Mouse (Mus musculus) kidney, adult 8-10 months (tissue): ENCODE data around the gene Rap1gap.

Experiments used
- DNase-seq, 2 experiments: peaks; one replicate each; pipeline ENCODE4 v3.0.0; 2022

Gene Rap1gap

DNA sequence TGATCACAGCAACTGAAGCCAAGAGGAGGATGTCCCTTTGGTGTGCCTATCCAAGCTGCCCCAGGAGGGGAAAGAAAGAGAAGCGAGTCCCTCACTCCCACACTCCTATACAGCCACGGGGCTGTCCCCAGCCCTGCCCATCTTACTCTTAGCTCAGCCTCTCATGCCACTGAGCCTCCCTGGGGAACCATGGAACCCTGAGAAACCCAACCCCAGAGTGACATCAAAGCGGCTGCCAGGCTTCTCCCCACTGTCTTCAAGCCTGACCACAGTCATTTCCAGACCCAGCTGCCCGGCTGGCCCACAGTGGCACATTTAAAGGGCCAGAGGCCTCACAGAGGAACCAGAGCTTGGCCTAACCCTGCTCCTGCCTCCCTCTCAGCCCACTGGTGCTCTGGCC lies 84.2 kb downstream of the Rap1gap start:
- no peak for DNase-seq

DNA sequence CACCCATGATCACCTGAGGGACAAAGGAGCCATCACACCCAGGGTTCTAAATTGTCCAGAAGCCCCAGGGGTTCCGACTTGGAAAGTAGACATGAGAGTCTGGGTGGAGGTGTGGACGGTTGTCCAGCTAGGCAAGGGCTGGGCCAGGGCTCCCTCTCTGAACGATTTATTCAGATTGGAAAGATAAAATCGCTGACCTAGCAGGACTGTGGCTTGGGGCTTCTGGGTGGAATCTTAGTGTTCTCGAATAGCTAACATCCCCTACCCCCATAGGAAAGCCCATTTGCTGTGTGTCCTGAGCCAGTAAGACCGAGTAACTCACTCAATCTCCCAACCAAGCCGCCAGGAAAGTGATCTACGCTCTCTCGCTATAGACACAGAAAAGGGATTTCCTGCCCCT lies 85.2 kb downstream of the Rap1gap start:
- DNase-seq: no peak

DNA sequence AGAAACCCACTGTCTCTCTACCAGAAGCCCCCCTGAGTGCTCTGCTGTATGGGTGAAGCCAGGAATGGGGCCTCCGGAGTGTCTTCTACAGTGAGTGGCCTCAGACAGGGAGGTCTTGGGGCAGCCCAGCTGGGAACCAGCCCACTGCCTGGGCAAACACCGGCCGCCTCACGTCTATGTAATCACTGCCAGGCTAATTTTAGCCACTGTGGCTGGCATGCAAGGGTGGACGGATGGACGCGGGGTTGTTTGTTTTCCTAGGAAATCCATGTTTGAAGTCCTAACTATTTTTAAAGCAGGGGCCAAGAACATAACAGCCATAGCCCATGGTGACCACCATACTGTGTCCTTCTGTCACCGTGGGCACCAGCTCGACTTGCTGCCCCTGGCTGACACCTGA lies 85.6 kb downstream of the Rap1gap start:
- no peak for DNase-seq

DNA sequence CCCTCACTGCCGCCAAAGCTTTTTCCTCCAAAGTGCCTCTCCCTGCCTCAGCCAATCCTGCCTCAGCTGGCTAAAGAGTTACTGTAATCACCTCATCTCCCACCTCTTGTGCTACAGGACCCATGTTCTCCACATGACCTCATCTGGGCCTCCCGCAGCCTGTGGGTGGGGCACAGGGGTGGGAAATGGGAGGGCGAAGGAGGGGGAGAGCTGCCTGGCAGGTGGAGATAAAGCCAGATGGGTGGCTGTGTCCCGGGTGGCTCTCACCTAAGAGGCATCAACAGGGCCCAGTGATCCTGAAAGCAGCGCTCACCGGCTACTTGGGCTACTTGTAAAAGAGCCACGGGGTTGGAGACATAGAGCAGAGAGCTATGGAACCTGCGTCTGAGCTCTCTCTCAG lies 86.8 kb downstream of the Rap1gap start:
- no peak for DNase-seq

DNA sequence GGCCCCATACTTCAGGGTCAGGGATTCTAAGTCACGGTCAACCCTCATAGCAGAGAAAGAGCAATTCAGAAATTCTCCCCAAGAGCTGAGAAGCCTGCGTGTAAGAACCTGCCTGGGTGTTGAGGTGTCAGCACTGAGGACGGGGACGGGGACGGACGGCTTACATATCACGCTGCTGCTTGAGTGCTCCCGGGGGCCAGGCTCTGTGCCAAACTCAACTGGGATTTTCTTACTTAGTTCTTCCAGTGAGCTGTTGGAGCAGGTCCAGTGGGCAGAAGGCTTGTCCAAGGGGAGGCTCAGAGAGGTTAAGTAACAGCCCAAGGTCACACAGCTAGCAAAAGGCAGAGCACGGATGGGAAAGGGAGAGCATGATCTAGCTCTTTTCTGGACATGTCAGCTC lies 87.2 kb downstream of the Rap1gap start:
- DNase-seq: peak; percentile 72 to 79

DNA sequence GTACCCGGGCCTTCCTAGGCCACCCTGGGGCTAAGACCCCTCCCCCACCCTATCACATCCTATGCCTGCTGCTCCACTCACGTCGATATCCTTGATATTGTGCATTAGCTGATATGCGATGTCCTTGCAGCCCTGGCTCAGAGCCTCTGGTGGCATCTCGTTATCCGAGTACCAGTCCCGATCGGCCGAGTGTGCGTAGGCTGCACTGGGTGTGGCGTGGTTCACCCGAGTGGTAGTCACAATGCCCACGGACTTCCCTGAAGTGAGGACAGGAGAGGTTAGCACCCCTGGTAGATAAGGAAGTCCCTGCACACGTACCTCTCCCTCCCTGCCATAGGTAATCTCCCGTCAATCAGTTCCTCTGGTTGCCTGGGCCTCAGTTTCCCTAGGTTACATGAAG lies 87.9 kb downstream of the Rap1gap start:
- no peak for DNase-seq

DNA sequence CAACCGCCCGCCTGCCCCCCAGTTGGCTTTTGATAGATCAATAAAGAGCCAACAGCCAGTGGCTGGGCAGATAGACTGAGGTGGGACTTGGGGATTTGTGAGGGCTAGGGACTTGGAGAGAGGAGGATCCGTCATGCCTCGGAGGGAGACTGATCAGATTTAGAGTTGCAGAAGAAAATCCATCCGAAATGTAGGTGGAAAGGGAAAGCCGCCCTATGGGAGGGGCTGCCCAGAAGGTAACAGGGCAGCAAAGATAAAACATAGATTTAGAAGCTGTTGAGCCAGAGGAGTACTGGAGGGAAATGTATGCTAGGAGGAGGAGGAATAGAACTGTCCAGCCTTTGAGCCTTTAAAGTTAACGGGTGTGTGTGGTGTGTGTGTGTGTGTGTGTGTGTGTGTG lies 88.7 kb downstream of the Rap1gap start:
- DNase-seq: no peak

DNA sequence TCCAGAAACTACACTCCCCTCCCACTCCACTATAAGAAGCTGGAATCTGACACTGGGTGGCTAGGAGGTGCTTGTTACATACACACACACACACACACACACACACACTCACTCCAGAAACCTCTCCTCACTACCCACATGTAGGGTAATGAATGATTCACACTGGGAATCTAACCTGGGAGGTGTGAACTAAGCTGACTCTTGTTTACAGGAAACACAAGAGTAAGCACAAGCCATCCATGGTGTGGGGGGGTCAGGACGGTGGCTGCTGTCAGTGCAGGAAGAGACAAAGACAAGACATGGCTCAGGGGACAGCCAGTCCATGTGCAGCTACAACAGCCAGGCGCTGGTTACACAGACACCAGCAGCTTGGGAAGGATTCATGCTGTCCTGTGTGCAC lies 89.9 kb downstream of the Rap1gap start:
- peak in 1 of 2 experiments; percentile 61 for DNase-seq

DNA sequence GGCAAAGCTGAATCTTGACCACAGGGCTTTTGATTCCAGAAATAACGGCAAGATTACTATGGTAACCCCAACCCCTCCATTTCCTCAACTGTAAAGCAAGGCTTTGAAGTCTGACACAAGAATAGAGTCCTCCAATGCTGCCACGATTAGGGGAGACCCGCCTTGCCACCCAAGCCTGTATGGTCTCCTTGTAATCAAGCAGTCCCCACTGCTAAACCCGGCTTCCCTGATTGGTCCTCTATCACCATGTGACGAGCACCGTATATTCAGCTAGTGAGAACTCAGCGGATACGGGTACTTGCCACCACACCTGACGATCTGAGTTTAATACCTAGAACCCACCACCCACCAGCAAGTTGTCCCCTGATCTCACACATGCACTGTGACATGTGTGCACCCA lies 98.4 kb downstream of the Rap1gap start:
- no peak for DNase-seq

DNA sequence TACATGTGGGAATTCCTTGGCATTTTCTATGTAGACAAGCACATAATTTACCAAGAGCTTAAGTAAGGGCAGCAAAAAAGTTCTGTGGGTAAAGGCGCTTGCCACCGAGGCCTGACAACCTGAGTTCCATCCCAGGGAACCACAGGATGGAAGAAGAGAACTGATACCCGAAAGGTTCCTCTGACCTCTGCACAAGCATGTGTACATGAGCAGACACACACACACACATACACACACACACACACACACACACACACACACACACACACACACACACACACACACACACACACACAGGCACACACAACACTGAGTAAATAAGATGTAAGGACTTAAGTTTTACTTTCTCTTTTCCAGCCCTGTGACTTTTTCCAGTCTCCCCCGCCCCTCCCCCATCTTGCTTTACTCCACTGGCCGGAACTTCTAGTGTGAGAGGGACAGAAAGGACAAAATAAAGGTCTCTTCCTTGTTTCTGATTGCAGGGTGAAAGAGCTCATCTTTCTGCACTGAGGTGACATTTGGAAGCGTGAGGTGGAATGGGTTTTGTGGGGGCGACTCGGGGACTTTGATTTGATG lies 99.5 kb downstream of the Rap1gap start:
- no peak for DNase-seq

DNA sequence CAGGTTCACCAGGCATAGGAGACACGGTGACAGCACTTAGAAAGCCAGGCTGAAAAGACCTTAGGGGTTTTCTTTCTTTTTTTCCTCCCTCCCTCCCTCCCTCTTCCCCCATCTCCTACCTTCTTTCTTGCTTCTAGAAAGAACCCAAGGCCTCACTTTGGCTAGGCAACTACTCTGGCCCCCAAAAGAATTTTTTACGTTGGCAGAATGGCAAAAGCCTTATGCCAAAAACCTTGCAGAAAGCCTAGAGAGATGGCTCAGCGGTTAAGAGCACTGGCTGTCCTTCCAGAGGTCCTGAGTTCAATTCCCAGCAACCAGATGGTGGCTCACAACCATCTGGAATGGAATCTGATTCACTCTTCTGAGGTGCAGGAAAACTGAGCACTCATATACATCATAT lies 100.1 kb downstream of the Rap1gap start:
- no peak for DNase-seq

DNA sequence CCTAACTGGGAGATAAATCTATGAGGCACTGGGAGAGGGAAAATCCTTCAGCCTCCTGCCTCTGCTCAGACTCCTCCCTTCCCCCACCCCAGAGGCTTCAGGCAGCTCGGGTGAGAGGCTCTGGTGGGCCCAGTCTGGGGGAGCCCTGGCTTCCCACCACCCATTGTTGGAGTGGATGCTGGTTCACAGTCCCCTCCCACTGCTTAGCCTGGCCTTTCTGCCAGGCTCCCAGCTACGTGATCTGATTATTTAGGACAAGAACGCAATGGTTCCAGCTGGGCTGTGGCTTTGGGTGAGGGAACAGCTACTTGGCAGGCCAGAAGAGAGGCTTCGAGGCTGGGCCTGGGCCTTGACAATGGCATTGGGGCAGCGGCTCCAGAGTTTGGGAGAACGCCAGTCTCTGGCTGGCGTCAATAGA lies 101.0 kb downstream of the Rap1gap start:
- DNase-seq: no peak

DNA sequence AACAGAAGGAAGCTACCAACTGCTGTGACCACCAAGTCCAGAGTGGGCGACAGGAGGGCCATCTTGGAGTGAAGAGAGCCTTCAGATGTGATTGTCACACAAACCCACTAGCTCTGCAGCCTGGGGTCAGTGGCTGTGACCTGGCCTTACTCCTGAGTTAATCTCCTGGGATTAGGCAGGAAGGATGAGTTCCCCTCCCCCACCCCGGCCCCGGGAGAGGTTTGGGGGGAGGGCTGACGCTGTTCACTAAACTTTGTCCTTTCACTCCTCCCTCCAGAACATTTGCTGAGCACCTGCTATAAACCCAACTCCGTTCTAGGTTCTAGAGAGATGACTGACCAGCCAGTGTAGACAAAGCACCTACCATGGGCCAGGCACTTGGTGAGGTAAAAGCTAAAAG lies 101.8 kb downstream of the Rap1gap start:
- peak; percentile 66 for DNase-seq

DNA sequence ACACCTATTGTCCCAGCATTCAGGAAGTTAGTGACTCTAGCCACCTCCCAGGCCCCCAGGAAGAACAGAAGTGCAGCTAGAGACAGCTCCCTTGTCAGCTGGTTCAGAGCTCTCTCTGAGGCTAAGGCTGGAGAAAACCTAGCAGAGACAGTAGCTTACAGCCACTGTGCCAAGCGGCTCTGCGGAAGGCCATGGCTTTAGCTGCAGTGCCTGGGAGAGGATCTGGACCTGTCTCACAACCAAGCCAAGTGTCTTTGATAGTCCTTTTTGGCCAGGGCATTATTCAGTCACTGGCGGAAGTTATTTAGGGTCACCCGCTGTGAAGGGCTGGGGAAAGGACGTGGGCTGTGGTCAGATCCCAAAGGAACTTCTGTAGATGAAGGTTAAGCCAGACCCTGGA lies 103.9 kb downstream of the Rap1gap start:
- no peak for DNase-seq

DNA sequence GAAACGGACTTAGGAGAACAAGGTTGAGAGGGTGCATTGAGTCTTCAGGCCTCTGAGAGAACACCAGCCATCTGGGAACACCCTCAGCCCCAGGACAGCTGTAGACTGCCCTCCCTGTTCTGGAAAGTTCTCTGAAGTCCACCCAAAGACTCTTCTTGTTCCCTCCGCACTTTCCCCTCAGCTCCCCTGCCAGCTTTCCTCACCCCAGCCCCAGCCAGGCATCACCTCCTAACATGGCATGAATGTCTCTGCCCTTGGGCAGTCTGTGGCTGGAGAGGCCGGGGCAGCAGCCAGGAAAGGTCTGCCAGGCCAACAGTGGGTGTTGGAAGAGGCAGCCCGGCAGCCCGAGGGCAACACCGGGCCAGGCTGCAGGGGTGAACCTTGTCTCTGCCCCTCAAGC lies 104.3 kb downstream of the Rap1gap start:
- no peak for DNase-seq

DNA sequence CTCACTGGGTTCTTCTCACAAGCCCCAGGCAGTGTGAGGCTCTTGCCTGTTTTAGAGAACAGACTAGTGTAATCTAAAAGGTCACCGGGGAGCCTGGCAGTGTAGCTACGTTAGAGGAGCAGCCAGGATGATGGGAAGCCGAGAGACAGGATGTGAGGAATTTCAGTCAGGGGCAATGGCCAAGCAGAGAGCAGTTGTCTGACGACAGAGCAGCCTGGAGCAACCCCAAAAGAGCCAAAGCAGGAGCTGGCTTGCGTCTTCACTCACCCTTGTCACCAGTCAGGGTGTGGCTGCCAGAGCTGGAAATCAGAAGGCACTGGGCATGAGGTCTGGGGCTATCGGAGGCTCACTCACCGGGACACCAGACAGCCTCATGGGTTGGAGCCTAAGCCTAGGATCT lies 105.1 kb downstream of the Rap1gap start:
- DNase-seq: no peak

DNA sequence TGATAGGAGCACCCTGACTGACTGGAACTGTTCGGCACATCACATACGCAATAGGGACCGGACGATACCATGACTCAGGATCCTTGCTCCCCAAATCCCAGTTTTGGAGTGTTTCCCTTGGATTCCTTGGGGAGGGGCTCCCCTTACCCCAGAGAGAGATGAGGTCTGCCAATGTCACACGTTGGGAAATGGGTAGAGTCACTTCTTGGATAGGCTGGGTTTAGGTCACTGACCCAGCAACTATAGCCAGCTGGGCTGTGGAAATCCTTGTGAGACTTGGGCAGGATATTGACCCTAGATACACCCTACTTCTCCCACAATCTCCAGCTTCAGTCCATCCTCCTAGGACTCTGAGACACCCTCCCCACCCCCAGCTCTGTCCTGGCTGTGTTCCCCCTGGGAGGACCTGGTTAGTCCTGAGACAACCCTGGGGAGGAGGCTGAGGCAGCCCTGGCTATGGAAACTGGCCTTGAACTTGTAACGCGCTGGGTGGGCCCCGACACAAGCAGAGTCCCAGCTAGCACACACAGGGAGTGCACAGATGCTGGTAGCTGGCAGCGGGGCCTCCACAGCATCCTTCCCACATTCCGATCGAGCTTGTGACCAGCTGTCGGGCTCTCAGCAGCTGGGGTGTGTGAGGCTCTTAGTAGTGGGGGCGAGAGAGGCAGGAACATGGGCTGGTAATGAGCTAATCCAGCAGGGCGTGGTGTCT lies 106.5 kb downstream of the Rap1gap start:
- DNase-seq: no peak

DNA sequence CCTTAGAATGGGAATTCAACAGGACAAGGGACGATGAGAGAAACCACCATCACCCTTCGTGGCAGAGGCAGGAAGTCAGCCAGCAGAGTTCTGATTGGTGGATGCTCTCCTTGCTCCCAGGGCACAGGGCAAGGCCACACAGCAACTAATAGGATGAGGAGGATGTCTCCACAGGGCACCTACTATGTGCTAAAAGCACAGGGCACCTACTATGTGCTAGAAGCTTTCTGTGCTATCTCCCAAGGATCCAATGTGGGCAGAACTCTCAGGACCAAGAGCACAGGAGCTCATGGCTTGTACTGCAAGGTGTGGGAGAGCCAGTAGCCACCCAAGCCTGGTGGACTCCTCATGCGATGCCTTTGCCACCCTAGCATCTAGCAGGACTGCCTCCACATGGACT lies 107.2 kb downstream of the Rap1gap start:
- no peak for DNase-seq

DNA sequence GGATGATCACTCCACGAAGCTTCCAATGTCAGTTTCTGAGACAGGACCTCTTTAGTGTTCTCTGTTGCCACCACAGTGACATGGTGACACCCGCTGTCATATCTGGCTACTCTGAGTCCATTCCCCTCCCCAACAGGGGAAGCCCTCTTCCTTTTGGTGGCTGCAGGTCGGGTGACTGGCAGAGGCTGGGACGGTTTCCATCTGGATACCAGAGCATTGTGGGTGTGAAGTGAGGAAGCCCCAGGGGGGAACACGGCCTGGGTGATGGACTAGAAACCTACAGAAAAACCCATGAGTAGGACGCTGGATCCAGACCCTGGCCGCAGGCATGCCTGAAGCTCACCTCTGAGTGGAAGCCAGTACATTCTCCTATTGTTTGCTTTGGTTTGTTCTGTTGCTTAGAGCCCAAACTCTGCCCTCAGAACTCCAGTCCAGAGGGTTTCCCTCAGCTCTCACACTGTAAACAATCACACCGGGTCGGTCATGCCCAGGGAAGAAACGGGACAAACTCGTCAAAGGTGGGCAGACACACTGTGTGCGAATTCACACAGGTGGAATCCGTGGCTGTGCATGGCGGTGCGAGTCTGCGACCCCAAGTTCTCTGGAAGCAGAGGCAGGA lies 108.0 kb downstream of the Rap1gap start:
- DNase-seq: no peak

DNA sequence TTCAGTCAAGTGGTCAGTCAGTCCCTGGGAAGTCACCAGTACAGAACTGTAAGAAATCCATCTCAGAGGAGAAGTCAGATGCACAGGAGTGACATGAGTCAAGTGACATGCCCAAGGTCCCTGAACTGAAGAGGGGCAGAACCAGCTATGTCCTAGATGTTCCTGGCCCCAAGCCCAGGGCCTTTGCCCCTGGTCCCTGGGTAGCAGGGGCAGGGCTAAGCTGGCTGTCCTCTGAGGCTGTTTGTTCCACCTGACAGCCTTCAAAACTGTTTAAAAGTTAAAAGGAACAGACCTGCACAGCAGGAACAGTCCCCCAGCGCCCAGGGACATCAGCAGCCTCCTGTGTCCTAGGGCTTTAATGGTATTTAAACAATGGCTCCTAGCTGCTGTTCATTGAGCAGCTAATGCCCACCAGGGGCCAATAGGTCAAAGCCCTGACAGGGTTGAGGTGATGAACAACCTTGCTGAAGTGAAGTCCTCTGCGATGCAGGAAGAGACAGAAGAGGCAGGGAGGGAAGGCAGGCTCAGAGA lies 108.9 kb downstream of the Rap1gap start:
- DNase-seq: peak; percentile 89

DNA sequence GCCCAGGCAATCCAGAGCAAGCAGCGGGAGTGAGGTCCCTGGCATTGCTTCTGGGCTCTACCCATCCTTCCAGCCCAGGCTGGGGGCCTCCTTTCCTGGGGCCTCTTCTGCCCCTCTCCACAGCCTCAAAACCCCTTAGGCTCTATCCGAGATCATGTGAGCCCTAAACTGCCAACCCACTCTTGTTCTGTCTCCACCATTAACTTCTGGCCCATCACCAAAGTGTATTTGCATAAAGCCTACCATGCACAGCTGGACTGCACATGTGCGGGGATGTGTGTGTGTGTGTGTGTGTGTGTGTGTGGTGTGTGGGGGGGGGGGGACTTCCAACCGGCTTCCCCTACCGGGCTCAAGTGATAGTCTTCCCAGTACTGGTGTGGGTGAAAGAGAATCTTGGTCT lies 109.5 kb downstream of the Rap1gap start:
- DNase-seq: no peak

DNA sequence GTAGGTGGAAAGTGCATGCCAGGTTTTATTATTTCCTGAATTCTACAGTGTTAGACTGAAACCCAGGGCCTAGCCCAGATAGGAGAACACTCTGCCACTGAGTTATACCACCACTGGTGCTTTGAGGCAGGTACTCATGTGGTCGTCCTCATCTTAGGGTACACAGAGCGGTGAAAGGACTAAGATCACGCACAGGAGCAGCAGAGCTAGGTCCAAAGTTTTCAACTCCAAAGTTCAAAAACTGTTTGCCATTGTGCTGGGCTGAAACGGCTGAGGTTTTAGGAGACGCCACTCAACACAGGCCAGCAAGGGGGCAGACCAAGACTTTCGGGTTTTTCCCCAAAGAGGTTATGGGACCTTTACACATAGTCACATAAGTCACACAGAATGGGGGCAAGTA lies 110.0 kb downstream of the Rap1gap start:
- DNase-seq: peak; percentile 57 to 64

DNA sequence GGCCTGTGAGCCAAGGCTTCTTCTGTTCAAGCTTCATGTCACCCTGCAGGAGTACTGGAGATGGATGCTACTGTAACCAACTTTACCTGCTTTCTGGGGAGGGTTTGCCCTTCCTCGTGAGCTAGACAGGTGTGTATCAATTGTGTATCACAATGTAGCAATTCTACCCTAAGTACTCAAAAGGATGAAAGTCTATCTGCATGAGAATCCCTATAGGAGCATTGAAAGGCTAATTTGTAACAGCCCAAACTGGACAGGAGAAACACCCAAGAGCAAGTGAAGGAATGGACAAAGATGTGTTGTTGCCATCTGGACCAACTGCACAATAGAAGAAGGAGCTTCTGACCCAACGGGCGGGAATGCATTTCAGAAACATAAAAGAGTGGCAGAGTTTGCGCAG lies 113.3 kb downstream of the Rap1gap start:
- DNase-seq: no peak

DNA sequence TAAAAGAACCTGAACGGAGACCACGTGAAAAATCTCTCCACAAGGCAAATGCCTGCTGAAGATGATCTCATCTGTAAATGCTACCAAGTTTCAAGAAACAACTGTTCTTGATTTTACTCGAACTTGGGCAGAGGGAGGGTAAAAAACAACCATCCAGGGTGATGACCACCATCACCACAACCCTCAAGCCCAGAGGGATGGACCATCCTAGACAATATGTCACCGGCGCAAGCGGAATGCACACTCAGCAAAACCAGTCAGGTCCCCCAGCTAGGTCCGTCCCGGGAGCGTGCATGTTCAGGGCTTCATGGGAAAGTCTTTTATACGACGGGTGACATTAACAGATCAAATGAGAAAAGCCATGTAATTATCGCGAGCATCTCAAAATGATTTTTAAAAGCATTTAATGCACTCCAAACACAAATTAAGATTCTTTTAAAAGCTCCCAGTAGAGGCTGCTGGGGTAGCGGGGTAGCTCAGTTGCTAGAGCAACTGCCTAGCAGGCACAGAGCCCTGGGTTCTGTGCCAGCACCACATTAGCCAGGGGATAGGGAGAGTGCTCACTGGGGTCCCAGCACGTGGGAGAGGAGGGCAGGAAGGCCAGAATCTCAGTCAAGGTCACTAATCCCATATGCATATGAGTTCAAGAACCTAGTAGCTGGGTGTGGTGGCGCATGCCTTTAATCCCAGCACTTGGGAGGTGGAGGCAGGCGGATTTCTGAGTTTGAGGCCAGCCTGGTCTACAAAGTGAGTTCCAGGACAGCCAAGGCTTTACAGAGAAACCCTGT lies 114.1 kb downstream of the Rap1gap start:
- no peak for DNase-seq
